Mouse (Mus musculus): Measurements from ENCODE around the gene Lrrc4c. TPM values are rescaled to one million over a fixed set of nuclear protein-coding genes. Genes with fewer than 3 reads are reported as not detected.

The Lrrc4c gene
- total RNA-seq, 2 experiments from 2014 or later = 127 to 128 TPM

- no peak for DNase-seq (ENCODE audit: low spot score in 2 of 2)
- intact Hi-C loops (cut with DNase I) = no loop called here
These were observed 437.1 kb downstream of the Lrrc4c start for GRCm38 (mm10) chr2:96755066-96755465.

DNA sequence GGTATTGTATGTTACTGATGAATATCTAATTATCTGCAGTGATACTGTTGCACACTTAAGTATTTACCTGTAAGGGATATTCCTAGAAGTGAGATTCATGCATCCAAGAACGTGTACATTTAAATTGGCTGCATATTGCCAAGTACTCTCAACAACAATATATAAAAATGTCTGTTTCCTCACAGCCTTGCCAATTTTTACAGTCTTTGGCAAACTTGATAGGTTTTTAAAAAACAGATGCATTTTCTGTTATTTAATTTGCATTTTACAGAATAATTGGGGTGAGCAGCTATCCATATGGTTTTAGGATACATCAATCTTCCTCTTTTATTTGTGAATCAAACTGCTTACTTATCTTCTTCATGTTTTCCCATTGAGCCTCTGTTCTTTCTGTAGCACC, 439.7 kb downstream of the Lrrc4c start:
- intact Hi-C loops (cut with DNase I) = no loop called here
- no peak for DNase-seq (ENCODE audit: low spot score in 2 of 2)

GRCm38 (mm10) chr2:96763538-96763937, 445.6 kb downstream of the Lrrc4c start:
- DNase-seq (ENCODE audit: low spot score in 2 of 2) = no peak
- intact Hi-C loops (cut with DNase I) = no loop called here

GRCm38 (mm10) chr2:96775376-96775775, 457.4 kb downstream of the Lrrc4c start:
- intact Hi-C loops (cut with DNase I) = no loop called here
- DNase-seq (ENCODE audit: low spot score in 2 of 2) = no peak

GRCm38 (mm10) chr2:96796681-96797385, 478.9 kb downstream of the Lrrc4c start:
- DNase-seq (ENCODE audit: low spot score in 2 of 2) = no peak

DNA sequence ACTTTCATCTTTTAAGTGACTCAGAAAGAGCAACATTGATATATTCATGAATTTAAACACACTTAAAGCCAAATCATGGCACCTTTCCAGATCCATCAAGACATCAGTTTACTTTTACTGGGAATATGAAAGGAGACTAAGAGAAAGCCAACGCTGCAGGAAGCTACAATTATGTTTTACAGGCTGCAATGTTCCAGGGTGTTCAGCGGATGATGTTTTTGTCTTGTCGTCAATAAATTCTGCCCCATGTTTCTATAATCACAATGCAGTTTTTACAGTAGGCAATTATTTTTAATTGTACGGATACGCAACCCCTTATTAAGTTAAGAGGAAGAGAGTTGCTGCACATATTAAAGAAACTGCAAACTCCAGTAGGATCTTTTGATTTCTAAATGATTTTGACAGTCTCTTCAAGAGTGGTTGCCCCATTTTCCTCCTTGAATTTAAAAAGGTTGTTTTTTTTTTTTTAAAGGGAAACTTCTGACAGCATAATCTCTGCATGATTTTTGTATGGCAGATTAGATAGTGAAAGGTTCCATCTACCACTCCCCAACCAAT, 532.9 kb downstream of the Lrrc4c start:
- no peak for DNase-seq (ENCODE audit: low spot score in 2 of 2)
- intact Hi-C loops (cut with DNase I) = no loop called here

More at GRCm38 (mm10) chr2:96796681-96797385, 478.9 kb downstream of the Lrrc4c start:
- intact Hi-C loops (cut with DNase I) = no loop called here

DNA sequence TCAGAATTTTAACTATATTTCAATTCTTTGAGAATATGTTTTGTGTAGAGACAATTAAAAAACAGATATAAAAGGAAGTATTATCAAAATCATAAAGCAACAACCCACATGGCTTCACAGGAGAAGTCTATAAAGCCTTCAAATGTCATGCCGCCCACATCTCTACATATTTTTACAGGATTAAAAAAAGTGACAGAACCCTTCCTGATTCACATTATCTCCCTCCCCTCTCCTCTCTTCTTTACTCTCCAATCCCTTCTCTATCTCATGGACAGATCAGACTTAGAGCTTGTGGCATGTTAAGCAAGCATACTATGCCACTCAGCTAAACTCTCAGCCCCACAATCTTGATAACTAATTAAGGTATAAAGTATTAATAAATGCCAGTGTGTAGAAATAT, 535.8 kb downstream of the Lrrc4c start:
- intact Hi-C loops (cut with DNase I) = no loop called here

GRCm38 (mm10) chr2:96876062-96876461, 558.1 kb downstream of the Lrrc4c start:
- intact Hi-C loops (cut with DNase I) = no loop called here
- DNase-seq (ENCODE audit: low spot score in 2 of 2) = no peak

More for the DNA sequence above, 535.8 kb downstream of the Lrrc4c start:
- no peak for DNase-seq (ENCODE audit: low spot score in 2 of 2)

DNA sequence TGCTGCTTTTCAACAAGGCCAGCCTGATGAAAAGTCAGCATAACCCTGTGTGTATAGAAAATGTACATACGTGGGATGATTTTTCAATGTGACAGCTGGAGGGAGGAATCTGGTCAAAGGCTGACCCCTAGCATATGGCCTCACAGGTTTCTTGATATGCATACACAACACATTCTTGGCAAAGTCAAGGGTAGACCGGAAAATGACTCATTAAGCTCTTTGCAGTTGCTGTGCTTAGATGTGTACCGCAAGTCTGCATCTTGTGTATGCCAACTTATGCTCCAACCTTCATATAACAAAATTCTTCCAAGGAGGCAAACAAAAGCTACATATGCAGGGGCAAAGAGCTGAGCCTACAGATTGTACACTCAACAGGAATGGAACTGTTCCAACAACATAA, 631.6 kb downstream of the Lrrc4c start:
- DNase-seq (ENCODE audit: low spot score in 2 of 2) = no peak
- intact Hi-C loops (cut with DNase I) = no loop called here

DNA sequence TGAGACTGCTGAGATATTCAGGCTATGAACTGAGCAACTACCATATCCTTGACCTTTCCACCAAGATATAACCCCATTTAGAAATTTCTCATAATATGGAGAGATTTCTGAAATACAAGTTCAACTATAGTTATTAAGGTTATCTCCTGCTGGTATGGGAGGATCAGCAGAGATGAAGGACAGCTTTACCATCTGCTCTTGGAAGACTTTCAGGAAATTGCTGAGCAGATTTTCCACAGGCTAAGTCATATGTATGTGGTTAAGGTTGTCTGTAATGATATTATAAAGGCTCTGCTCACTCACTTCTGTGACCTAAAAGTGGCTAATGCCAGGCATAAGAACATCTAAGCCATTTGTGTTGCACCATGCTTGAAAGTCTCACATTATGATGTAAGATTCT, 681.6 kb downstream of the Lrrc4c start:
- intact Hi-C loops (cut with DNase I) = no loop called here
- DNase-seq (ENCODE audit: low spot score in 2 of 2) = no peak

GRCm38 (mm10) chr2:97018319-97018718, 700.4 kb downstream of the Lrrc4c start:
- intact Hi-C loops (cut with DNase I) = no loop called here
- DNase-seq (ENCODE audit: low spot score in 2 of 2) = no peak

DNA sequence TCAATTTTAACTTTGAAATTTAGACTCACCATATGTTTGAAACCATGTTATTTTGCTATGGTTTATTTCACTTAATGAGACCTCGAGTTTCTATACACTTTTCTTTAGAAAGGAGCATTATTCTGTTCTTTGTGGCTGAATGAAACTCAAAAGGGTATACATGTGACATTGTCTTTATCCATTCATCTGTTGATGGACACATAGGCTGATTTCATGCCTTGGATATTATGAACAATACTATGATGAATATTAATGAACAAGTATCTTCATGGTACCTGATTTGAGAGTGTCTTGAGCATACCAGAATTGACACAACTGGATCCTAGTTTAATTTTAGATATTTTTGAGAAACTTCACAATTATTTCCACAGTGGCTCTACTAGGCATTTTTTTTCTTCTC, 709.0 kb downstream of the Lrrc4c start:
- no peak for DNase-seq (ENCODE audit: low spot score in 2 of 2)
- intact Hi-C loops (cut with DNase I) = no loop called here

GRCm38 (mm10) chr2:97027585-97027984, 709.6 kb downstream of the Lrrc4c start:
- intact Hi-C loops (cut with DNase I) = no loop called here
- no peak for DNase-seq (ENCODE audit: low spot score in 2 of 2)

GRCm38 (mm10) chr2:97036401-97036800, 718.4 kb downstream of the Lrrc4c start:
- intact Hi-C loops (cut with DNase I) = no loop called here
- DNase-seq (ENCODE audit: low spot score in 2 of 2) = no peak

GRCm38 (mm10) chr2:97037024-97037814, 719.2 kb downstream of the Lrrc4c start:
- intact Hi-C loops (cut with DNase I) = no loop called here
- no peak for DNase-seq (ENCODE audit: low spot score in 2 of 2)

DNA sequence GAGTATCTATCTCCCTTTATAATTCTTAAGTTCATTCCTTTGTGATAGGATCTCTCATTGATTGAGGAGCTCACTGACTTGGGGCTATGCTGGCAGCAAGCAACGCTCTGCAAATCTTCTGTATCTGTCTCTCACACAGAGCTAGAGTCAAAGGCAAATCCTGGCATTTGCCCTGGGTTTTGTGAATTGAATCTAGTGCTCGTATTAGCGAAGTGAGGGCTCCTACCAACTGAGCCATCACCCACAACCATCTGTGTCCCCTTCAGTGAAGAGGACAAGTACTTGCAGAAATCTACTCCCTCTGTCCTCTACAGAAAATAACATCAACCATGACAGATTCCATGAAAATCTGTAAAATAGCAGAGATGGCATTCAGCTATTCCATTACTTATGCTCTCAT, 726.0 kb downstream of the Lrrc4c start:
- DNase-seq (ENCODE audit: low spot score in 2 of 2) = no peak

DNA sequence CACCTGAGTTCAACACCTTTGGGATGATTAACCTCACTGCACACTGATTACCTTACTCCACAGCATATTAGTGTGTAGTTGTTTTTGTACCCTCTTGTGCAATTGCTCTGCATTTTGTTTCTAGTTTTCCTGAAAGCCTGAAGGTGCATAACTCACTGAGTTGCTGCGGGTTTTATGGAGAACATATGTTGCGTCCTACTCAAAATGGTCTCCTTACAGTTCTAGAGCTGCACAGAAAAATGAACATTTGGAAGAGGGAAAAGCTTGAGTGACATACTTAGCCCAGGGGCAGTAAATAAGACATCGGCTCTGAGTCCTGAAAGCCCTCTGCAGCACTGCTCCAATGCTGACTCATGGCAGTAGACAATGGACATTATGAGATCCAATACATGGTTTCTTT, 727.7 kb downstream of the Lrrc4c start:
- intact Hi-C loops (cut with DNase I) = no loop called here
- no peak for DNase-seq (ENCODE audit: low spot score in 2 of 2)

More for the DNA sequence above, 726.0 kb downstream of the Lrrc4c start:
- intact Hi-C loops (cut with DNase I) = no loop called here

GRCm38 (mm10) chr2:97080156-97080555, 762.2 kb downstream of the Lrrc4c start:
- intact Hi-C loops (cut with DNase I) = no loop called here
- DNase-seq (ENCODE audit: low spot score in 2 of 2) = no peak

- peak in 1 of 2 experiments; percentile 1 for DNase-seq (ENCODE audit: low spot score in 2 of 2)
- intact Hi-C loops (cut with DNase I) = no loop called here
These were observed 780.0 kb downstream of the Lrrc4c start for GRCm38 (mm10) chr2:97097965-97098364.

DNA sequence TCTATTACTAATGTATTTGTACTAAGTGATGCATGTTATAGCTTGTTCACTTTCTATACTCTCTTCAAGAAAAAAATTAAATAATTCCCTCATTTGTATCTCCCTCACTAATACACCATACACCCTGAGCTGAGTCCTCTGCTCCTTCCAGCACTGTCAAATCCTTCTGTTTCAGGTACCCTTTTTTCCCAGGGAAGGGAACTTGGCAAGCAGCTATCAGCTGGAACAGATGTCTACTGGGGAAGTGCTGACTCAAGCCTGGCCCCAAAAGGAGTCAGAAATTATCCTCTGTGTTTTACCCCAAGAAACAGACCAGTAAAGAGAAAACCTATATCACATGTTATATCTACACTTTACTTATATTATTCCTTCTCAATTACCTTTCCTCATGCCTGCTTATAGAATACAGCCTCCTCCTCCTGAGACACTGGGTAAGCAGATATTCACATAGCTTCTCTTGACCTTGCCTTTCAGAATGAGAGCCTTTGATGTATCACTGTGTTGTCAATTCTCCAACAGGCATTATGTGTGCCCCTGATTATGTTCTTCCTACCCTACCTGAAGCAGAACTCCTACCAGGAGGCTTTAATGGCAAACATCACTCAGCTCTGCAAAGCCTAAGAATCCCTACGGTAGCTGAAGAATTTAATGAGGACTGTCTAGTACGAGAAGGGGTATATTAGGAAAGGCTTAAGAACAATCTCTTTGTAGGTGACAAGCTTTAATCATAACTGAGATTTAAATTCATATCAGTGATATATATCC, 785.6 kb downstream of the Lrrc4c start:
- intact Hi-C loops (cut with DNase I) = no loop called here
- DNase-seq (ENCODE audit: low spot score in 2 of 2) = no peak

All from left cerebral cortex, postnatal 14 days (tissue).